Mouse (Mus musculus) liver, embryonic 14.5 days (tissue): ENCODE measurements around the gene Id3. TPM values are rescaled to one million over a fixed set of nuclear protein-coding genes. Genes with fewer than 3 reads are reported as not detected.
A peak's percentile ranks its signal among the peaks of the same experiment; 100 is the strongest.

Source experiments
- ATAC-seq: fragments of 200-750 bp; cut with Nextera tagmentation; 2 replicates; pipeline ENCODE4 v1.8.0; 2017; ENCODE audit warnings: moderate number of reproducible peaks, mild to moderate bottlenecking, moderate library complexity; ENCODE audit not compliant: insufficient read depth
- DNase-seq, 3 experiments: peaks; one replicate each; pipeline ENCODE4 v3.0.0-alpha.2; 2012 to 2013; ENCODE audit warnings: low read depth in 3 of 3, low spot score in 3 of 3
- H3K27ac ChIP-seq: fragments of 300-500 bp; sonication (generic); 2 replicates; pipeline ENCODE4 v1.5.1; 2014; ENCODE audit warnings: moderate library complexity, mild to moderate bottlenecking, control low read depth, inconsistent platforms
- H3K27me3 ChIP-seq: fragments of 300-500 bp; sonication (generic); 2 replicates; pipeline ENCODE4 v1.6.1; 2014; ENCODE audit warnings: mild to moderate bottlenecking, low read length, moderate library complexity; ENCODE audit not compliant: control insufficient read depth, insufficient read depth
- H3K36me3 ChIP-seq: fragments of 300-500 bp; sonication (generic); replicated peaks from 2 replicates; pipeline ENCODE4 v1.6.1; 2014; ENCODE audit warnings: low read depth; ENCODE audit not compliant: control insufficient read depth, insufficient read depth
- H3K4me1 ChIP-seq, 2 experiments: fragments of 200-500 bp in 1 of 2; fragments of 300-500 bp in 1 of 2; sonication (generic) in 1 of 2; replicated peaks; 2 replicates each; pipeline ENCODE4 v1.6.1; 2012 to 2014; ENCODE audit warnings: antibody characterized with exemption in 1 of 2, inconsistent platforms in 1 of 2, low read length in 1 of 2; ENCODE audit not compliant: control insufficient read depth in 2 of 2, insufficient read depth in 2 of 2
- H3K4me2 ChIP-seq: fragments of 300-500 bp; sonication (generic); 2 replicates; pipeline ENCODE4 v1.6.1; 2014; ENCODE audit warnings: low read depth, mild to moderate bottlenecking, control low read depth, moderate library complexity
- H3K4me3 ChIP-seq, 2 experiments: fragments of 200-500 bp in 1 of 2; fragments of 300-500 bp in 1 of 2; sonication (generic) in 1 of 2; 2 replicates each; pipeline ENCODE4 v1.5.1; 2012 to 2014; ENCODE audit warnings: low read depth in 2 of 2, low read length in 2 of 2, mild to moderate bottlenecking in 2 of 2, control low read depth in 1 of 2, inconsistent platforms in 1 of 2, moderate library complexity in 1 of 2; ENCODE audit not compliant: insufficient read depth in 1 of 2
- H3K9ac ChIP-seq: fragments of 300-500 bp; sonication (generic); replicated peaks from 2 replicates; pipeline ENCODE4 v1.6.1; 2014; ENCODE audit warnings: mild to moderate bottlenecking, control low read depth, moderate library complexity
- H3K9me3 ChIP-seq: fragments of 300-500 bp; sonication (generic); 2 replicates; pipeline ENCODE4 v1.6.1; 2016; ENCODE audit warnings: low read length, mixed read lengths; ENCODE audit not compliant: control insufficient read depth
- CTCF ChIP-seq: IDR thresholded peaks from 2 replicates; pipeline ENCODE4 v1.5.1; 2016; ENCODE audit warnings: antibody characterized with exemption, low read depth, control low read depth
- EP300 ChIP-seq: IDR thresholded peaks from 2 replicates; pipeline ENCODE4 v1.6.1; 2016; ENCODE audit warnings: antibody characterized with exemption, low read depth
- WGBS: fragments of 180-500 bp; shearing (Covaris S2); extraction: QIAGEN DNeasy Blood & Tissue Kit; methylation state at CpG from one replicate; pipeline ENCODE4 v1.1.7; 2014; ENCODE audit not compliant: insufficient replicate concordance; 5-methylcytosine and 5-hydroxymethylcytosine counted together
- polyA plus RNA-seq, 2 experiments: library from polyadenylated mRNA; depleted of rRNA in 1 of 2; stranded (reverse) in 1 of 2; unstranded in 1 of 2; fragments of >200 nt; fragmentation: Nextera tagmentation in 1 of 2; extraction: Ambion mirVana in 1 of 2; gene quantifications; 2 replicates each; pipeline versions ENCODE4 v1.2.1 to v1.2.3; 2012 to 2014

Id3 gene
- polyA plus RNA-seq, 2 experiments = 23.0 to 33.8 TPM

DNA sequence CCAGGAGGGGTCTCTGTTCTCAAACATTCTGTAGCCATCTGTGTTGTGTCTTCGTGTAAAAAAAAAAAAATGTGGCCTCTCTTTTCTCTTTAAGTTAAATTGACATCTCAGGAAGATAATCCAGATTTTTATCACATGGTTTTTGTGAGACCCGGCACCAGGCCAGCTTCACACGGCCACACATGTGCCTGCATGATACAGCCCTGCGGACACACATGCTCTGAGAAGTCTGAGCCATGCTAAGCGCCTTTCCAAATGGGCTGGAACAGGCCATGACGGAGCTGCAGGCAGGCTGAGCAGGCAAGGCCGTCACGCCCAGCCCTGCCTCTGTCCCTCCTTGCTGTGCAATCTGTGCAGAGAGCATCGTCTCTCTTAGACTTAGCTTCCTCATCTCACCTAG is 11.2 kb downstream of the Id3 start:
- H3K9ac ChIP-seq = no peak overlapping the region
- no peaks in the 10 kb centered on the region for H3K36me3 ChIP-seq
- no peak for ATAC-seq
- no peak overlapping the region for H3K4me2 ChIP-seq
- TF ChIP-seq EP300 = no peak
- TF ChIP-seq CTCF = no peak
- no peak overlapping the region for H3K27ac ChIP-seq
- no peaks in the 10 kb centered on the region for H3K27me3 ChIP-seq
- WGBS = 60% methylated on average over 9 of the region's 9 CpGs
- H3K9me3 ChIP-seq = no peaks in the 10 kb centered on the region
- H3K4me3 ChIP-seq = no peak overlapping the region
- no peak for DNase-seq
- H3K4me1 ChIP-seq = no peaks in the 10 kb centered on the region

DNA sequence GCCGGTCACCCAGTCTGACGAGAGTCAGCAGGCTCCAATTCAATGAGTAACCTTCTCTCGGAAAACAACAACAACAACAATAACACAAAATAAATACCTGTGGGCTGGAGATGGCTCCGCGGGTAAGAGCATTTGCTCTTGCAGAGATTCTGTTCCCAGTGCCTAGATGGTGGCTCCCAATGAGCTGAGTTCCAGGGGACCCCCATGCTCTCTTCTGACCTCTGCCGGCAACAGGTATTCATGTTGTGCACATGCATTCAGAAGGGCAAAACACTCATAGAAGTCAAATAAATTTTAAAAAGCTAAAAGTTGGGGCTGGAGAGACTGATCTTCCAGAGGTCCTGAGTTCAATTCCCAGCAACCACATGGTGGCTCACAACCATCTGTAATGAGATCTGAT is 15.2 kb downstream of the Id3 start:
- Histone ChIP-seq H3K4me3 (no peak overlapping the region), H3K27ac (no peak overlapping the region), H3K4me2 (no peak overlapping the region), H3K36me3 (no peaks in the 10 kb centered on the region), H3K4me1 (no peaks in the 10 kb centered on the region), H3K27me3 (no peaks in the 10 kb centered on the region), H3K9ac (no peak overlapping the region), H3K9me3 (no peaks in the 10 kb centered on the region)
- DNase-seq (no peak), ATAC-seq (no peak)
- TF ChIP-seq EP300 = no peak
- TF ChIP-seq CTCF = peak; percentile 17; the same call in 1 of the 2 replicates
- 59% methylated on average over 6 of the region's 6 CpGs for WGBS

- H3K4me3 ChIP-seq = no peak overlapping the region
- TF ChIP-seq CTCF (peak; percentile 98), EP300 (no peak)
- H3K9ac ChIP-seq = no peak overlapping the region
- ATAC-seq = peak; percentile 33; the same call in 1 of the 2 replicates
- H3K27me3 ChIP-seq = no peaks in the 10 kb centered on the region
- H3K9me3 ChIP-seq = no peaks in the 10 kb centered on the region
- DNase-seq = peak in 1 of 3 experiments; percentile 65
- WGBS = 23% methylated on average over 5 of the region's 5 CpGs
- H3K27ac ChIP-seq = no peak overlapping the region
- no peaks in the 10 kb centered on the region for H3K36me3 ChIP-seq
- peaks cover 2 to 3% of the 10 kb centered on the region in 2 experiments; a peak in 1 of 4 replicates for H3K4me1 ChIP-seq
- H3K4me2 ChIP-seq = no peak overlapping the region
These were observed 16.6 kb downstream of the Id3 start for GRCm38 (mm10) chr4:136159802-136160397.

- H3K4me1 ChIP-seq = peaks cover 2 to 3% of the 10 kb centered on the region in 2 experiments; a peak in 1 of 4 replicates
- H3K9me3 ChIP-seq = no peaks in the 10 kb centered on the region
- WGBS = 2% methylated on average over 11 of the region's 11 CpGs
- no peak overlapping the region for H3K4me3 ChIP-seq
- DNase-seq (peak in 1 of 3 experiments; percentile 71), ATAC-seq (peak; percentile 68; the same call in 1 of the 2 replicates)
- no peak overlapping the region for H3K4me2 ChIP-seq
- peak; percentile 100 for TF ChIP-seq CTCF
- TF ChIP-seq EP300 = no peak
- H3K9ac ChIP-seq = no peak overlapping the region
- no peaks in the 10 kb centered on the region for H3K36me3 ChIP-seq
- no peak overlapping the region for H3K27ac ChIP-seq
- H3K27me3 ChIP-seq = no peaks in the 10 kb centered on the region
These were observed 20.2 kb downstream of the Id3 start for GRCm38 (mm10) chr4:136163448-136163847.

- no peak for ATAC-seq
- H3K4me2 ChIP-seq = no peak overlapping the region
- no peak overlapping the region for H3K9ac ChIP-seq
- H3K27me3 ChIP-seq = no peaks in the 10 kb centered on the region
- no peaks in the 10 kb centered on the region for H3K36me3 ChIP-seq
- WGBS = 74% methylated on average over 8 of the region's 8 CpGs
- H3K4me3 ChIP-seq = no peak overlapping the region
- no peak overlapping the region for H3K27ac ChIP-seq
- no peak for DNase-seq
- H3K9me3 ChIP-seq = no peaks in the 10 kb centered on the region
- no peak for TF ChIP-seq EP300
- no peak for TF ChIP-seq CTCF
- peaks cover 2 to 3% of the 10 kb centered on the region in 2 experiments; a peak in 1 of 4 replicates for H3K4me1 ChIP-seq
These were observed 21.7 kb downstream of the Id3 start for GRCm38 (mm10) chr4:136164981-136165380.
